Mouse (Mus musculus) frontal cortex, postnatal 14 days (tissue): ENCODE measurements around the gene Fastk.
"Not testable (repeated sequence)": the region's sequence is repeated elsewhere in the genome, so short reads cannot be mapped to it uniquely, and the experiment has no call there.

Experiments used
- DNase-seq, 2 experiments: peaks; one replicate each; pipeline ENCODE4 v3.0.0; 2022; ENCODE audit warnings: low spot score in 2 of 2

Gene Fastk

GRCm38 (mm10) chr5:24424004-24424781 lies 20.9 kb downstream of the Fastk start:
- DNase-seq, result no peak

GRCm38 (mm10) chr5:24423129-24424003 lies 21.7 kb downstream of the Fastk start, which contains the start of the genes Cdk5 and Slc4a2:
Cdk5 (minus strand) TSS chr5:24423530.
Slc4a2 (plus strand) TSS chr5:24423837.
- DNase-seq, result peak; percentile 98 to 100

GRCm38 (mm10) chr5:24420381-24420780 lies 24.7 kb downstream of the Fastk start:
- no peak for DNase-seq

GRCm38 (mm10) chr5:24417587-24417986 lies 27.5 kb downstream of the Fastk start:
- DNase-seq, result no peak

- peak; percentile 55 to 60 for DNase-seq
These were observed 28.8 kb downstream of the Fastk start for GRCm38 (mm10) chr5:24416222-24416736.

- DNase-seq, result no peak
These were observed 31.1 kb downstream of the Fastk start for GRCm38 (mm10) chr5:24413938-24414337.

- DNase-seq, result no peak
These were observed 31.9 kb downstream of the Fastk start, which contains the start of gene Asic3 for GRCm38 (mm10) chr5:24413042-24413693. Asic3 (plus strand) TSS chr5:24413392.

- DNase-seq, result no peak
These were observed 33.0 kb downstream of the Fastk start for GRCm38 (mm10) chr5:24412063-24412462.

- no peak for DNase-seq
These were observed 35.6 kb downstream of the Fastk start for GRCm38 (mm10) chr5:24409466-24409865.

- no peak for DNase-seq
These were observed 36.4 kb downstream of the Fastk start for GRCm38 (mm10) chr5:24408651-24409050.

- no peak for DNase-seq
These were observed 39.7 kb downstream of the Fastk start for GRCm38 (mm10) chr5:24405389-24405876.

- no peak for DNase-seq
These were observed 40.3 kb downstream of the Fastk start for GRCm38 (mm10) chr5:24404594-24405360.

GRCm38 (mm10) chr5:24401969-24402368 lies 43.1 kb downstream of the Fastk start:
- DNase-seq, result no peak

- no peak for DNase-seq
These were observed 44.0 kb downstream of the Fastk start for GRCm38 (mm10) chr5:24400911-24401605.

- no peak for DNase-seq
These were observed 44.7 kb downstream of the Fastk start for GRCm38 (mm10) chr5:24400362-24400761.

- DNase-seq, result no peak
These were observed 45.4 kb downstream of the Fastk start for GRCm38 (mm10) chr5:24399686-24400085.

- DNase-seq, result not testable (repeated sequence)
These were observed 48.8 kb downstream of the Fastk start for GRCm38 (mm10) chr5:24396254-24396653.

GRCm38 (mm10) chr5:24394165-24394894 lies 50.8 kb downstream of the Fastk start:
- peak; percentile 94 to 95 for DNase-seq

- peak; percentile 72 to 76 for DNase-seq
These were observed 51.6 kb downstream of the Fastk start, which contains the start of gene Abcb8 for GRCm38 (mm10) chr5:24393392-24393997. Abcb8 (plus strand) TSS chr5:24393663.
